Mouse (Mus musculus): ENCODE data around the gene Haus3. TPM values are rescaled to one million over a fixed set of nuclear protein-coding genes. Genes with fewer than 3 reads are reported as not detected.

Haus3 gene
- polyA plus RNA-seq, 1 experiment = 37.5 TPM

- WGBS = 79% methylated on average over 1 of the region's 1 CpGs
- H3K4me1 ChIP-seq (ENCODE audit: control insufficient read depth, insufficient read depth, low read length) = peaks cover 3% of the 10 kb centered on the region; the same call in 1 of the 2 replicates
- H3K27ac ChIP-seq (ENCODE audit: control insufficient read depth, insufficient read depth, low read depth, low read length, poor library complexity) = no peak overlapping the region
- TF ChIP-seq POLR2A (IDR thresholded peaks at IDR 0.05; ENCODE audit: borderline replicate concordance, control insufficient read depth, low read depth, low read length) (no peak), CTCF (IDR thresholded peaks at IDR 0.05; ENCODE audit: control insufficient read depth, insufficient read depth, low read length) (no peak)
- H3K4me3 ChIP-seq (replicated peaks; ENCODE audit: control insufficient read depth, low read depth, low read length) = no peak overlapping the region
Observed at GRCm38 (mm10) chr5:34194426-34194825, 25.1 kb upstream of the Haus3 start.

GRCm38 (mm10) chr5:34191843-34192242, 22.5 kb upstream of the Haus3 start:
- H3K4me1 ChIP-seq (ENCODE audit: control insufficient read depth, insufficient read depth, low read length) = peaks cover 7% of the 10 kb centered on the region; the same call in 1 of the 2 replicates
- no peak overlapping the region for H3K27ac ChIP-seq (ENCODE audit: control insufficient read depth, insufficient read depth, low read depth, low read length, poor library complexity)
- 71% methylated on average over 4 of the region's 4 CpGs for WGBS
- TF ChIP-seq POLR2A (IDR thresholded peaks at IDR 0.05; ENCODE audit: borderline replicate concordance, control insufficient read depth, low read depth, low read length) (no peak), CTCF (IDR thresholded peaks at IDR 0.05; ENCODE audit: control insufficient read depth, insufficient read depth, low read length) (peak; percentile 29; the same call in 1 of the 2 replicates)
- H3K4me3 ChIP-seq (replicated peaks; ENCODE audit: control insufficient read depth, low read depth, low read length) = no peak overlapping the region

GRCm38 (mm10) chr5:34191021-34191420, 21.7 kb upstream of the Haus3 start:
- TF ChIP-seq POLR2A (IDR thresholded peaks at IDR 0.05; ENCODE audit: borderline replicate concordance, control insufficient read depth, low read depth, low read length) (no peak), CTCF (IDR thresholded peaks at IDR 0.05; ENCODE audit: control insufficient read depth, insufficient read depth, low read length) (no peak)
- H3K4me1 ChIP-seq (ENCODE audit: control insufficient read depth, insufficient read depth, low read length) = peaks cover 7% of the 10 kb centered on the region; the same call in 1 of the 2 replicates
- no peak overlapping the region for H3K27ac ChIP-seq (ENCODE audit: control insufficient read depth, insufficient read depth, low read depth, low read length, poor library complexity)
- WGBS = 50% methylated on average over 4 of the region's 4 CpGs
- no peak overlapping the region for H3K4me3 ChIP-seq (replicated peaks; ENCODE audit: control insufficient read depth, low read depth, low read length)

GRCm38 (mm10) chr5:34189521-34189920, 20.2 kb upstream of the Haus3 start:
- no peak for TF ChIP-seq POLR2A (IDR thresholded peaks at IDR 0.05; ENCODE audit: borderline replicate concordance, control insufficient read depth, low read depth, low read length)
- TF ChIP-seq CTCF (IDR thresholded peaks at IDR 0.05; ENCODE audit: control insufficient read depth, insufficient read depth, low read length) = no peak
- peaks cover 7% of the 10 kb centered on the region; the same call in 1 of the 2 replicates for H3K4me1 ChIP-seq (ENCODE audit: control insufficient read depth, insufficient read depth, low read length)
- H3K4me3 ChIP-seq (replicated peaks; ENCODE audit: control insufficient read depth, low read depth, low read length) = no peak overlapping the region
- WGBS = 55% methylated on average over 1 of the region's 1 CpGs
- peak overlapping the region; percentile 23 for H3K27ac ChIP-seq (ENCODE audit: control insufficient read depth, insufficient read depth, low read depth, low read length, poor library complexity)

- Histone ChIP-seq H3K4me3 (replicated peaks; ENCODE audit: control insufficient read depth, low read depth, low read length) (no peak overlapping the region), H3K4me1 (ENCODE audit: control insufficient read depth, insufficient read depth, low read length) (peaks cover 7% of the 10 kb centered on the region; the same call in 1 of the 2 replicates), H3K27ac (ENCODE audit: control insufficient read depth, insufficient read depth, low read depth, low read length, poor library complexity) (peak overlapping the region; percentile 23)
- WGBS = 4% methylated on average over 2 of the region's 2 CpGs
- no peak for TF ChIP-seq CTCF (IDR thresholded peaks at IDR 0.05; ENCODE audit: control insufficient read depth, insufficient read depth, low read length)
- no peak for TF ChIP-seq POLR2A (IDR thresholded peaks at IDR 0.05; ENCODE audit: borderline replicate concordance, control insufficient read depth, low read depth, low read length)
Observed at GRCm38 (mm10) chr5:34188856-34189255, 19.5 kb upstream of the Haus3 start.

GRCm38 (mm10) chr5:34187601-34188316, 18.4 kb upstream of the Haus3 start, which contains the start of gene Mxd4:
Gene Mxd4 (minus strand): TSS chr5:34187720.
- WGBS = under 1% methylated on average over 60 of the region's 60 CpGs
- TF ChIP-seq CTCF (IDR thresholded peaks at IDR 0.05; ENCODE audit: control insufficient read depth, insufficient read depth, low read length) = peak; percentile 27; the same call in 1 of the 2 replicates
- peak; percentile 99 for TF ChIP-seq POLR2A (IDR thresholded peaks at IDR 0.05; ENCODE audit: borderline replicate concordance, control insufficient read depth, low read depth, low read length)
- Histone ChIP-seq H3K4me3 (replicated peaks; ENCODE audit: control insufficient read depth, low read depth, low read length) (peak within 1 kb of the TSS; percentile 91), H3K4me1 (ENCODE audit: control insufficient read depth, insufficient read depth, low read length) (peaks cover 7% of the 10 kb centered on the region; the same call in 1 of the 2 replicates), H3K27ac (ENCODE audit: control insufficient read depth, insufficient read depth, low read depth, low read length, poor library complexity) (peak within 1 kb of the TSS; percentile 91)

- Histone ChIP-seq H3K4me3 (replicated peaks; ENCODE audit: control insufficient read depth, low read depth, low read length) (peak overlapping the region; percentile 91), H3K4me1 (ENCODE audit: control insufficient read depth, insufficient read depth, low read length) (peaks cover 7% of the 10 kb centered on the region; the same call in 1 of the 2 replicates), H3K27ac (ENCODE audit: control insufficient read depth, insufficient read depth, low read depth, low read length, poor library complexity) (peak overlapping the region; percentile 84)
- TF ChIP-seq CTCF (IDR thresholded peaks at IDR 0.05; ENCODE audit: control insufficient read depth, insufficient read depth, low read length) (no peak), POLR2A (IDR thresholded peaks at IDR 0.05; ENCODE audit: borderline replicate concordance, control insufficient read depth, low read depth, low read length) (no peak)
- WGBS = under 1% methylated on average over 38 of the region's 46 CpGs
Observed at GRCm38 (mm10) chr5:34186961-34187391, 17.6 kb upstream of the Haus3 start.

- no peak overlapping the region for H3K27ac ChIP-seq (ENCODE audit: control insufficient read depth, insufficient read depth, low read depth, low read length, poor library complexity)
- H3K4me3 ChIP-seq (replicated peaks; ENCODE audit: control insufficient read depth, low read depth, low read length) = peak overlapping the region; percentile 91
- peaks cover 7% of the 10 kb centered on the region; the same call in 1 of the 2 replicates for H3K4me1 ChIP-seq (ENCODE audit: control insufficient read depth, insufficient read depth, low read length)
- 38% methylated on average over 2 of the region's 2 CpGs for WGBS
- no peak for TF ChIP-seq POLR2A (IDR thresholded peaks at IDR 0.05; ENCODE audit: borderline replicate concordance, control insufficient read depth, low read depth, low read length)
- no peak for TF ChIP-seq CTCF (IDR thresholded peaks at IDR 0.05; ENCODE audit: control insufficient read depth, insufficient read depth, low read length)
Observed at GRCm38 (mm10) chr5:34186391-34186790, 17.1 kb upstream of the Haus3 start.

Measured in bone marrow, adult 2 months (tissue).